ENCODE assay signal across 8 mouse cellular contexts in genomic region chr1:155453180-155453579, GRCm38 (mm10). TPM values are rescaled to one million over a fixed set of nuclear protein-coding genes. Genes with fewer than 3 reads are reported as not detected.
A peak's percentile ranks its signal among the peaks of the same experiment; 100 is the strongest.
DNase-seq lines count a peak whose midpoint lies in the region.

No protein-coding gene starts in this region.

- peak; percentile 10 for DNase-seq in adrenal gland, postnatal 25 days
- DNase-seq in adrenal gland, adult (ENCODE audit: inconsistent age in 2 of 2, low spot score in 1 of 2), result no peak
- peak; percentile 48 for DNase-seq in brain, adult 2 months (ENCODE audit: low read depth, low spot score)
- peak; percentile 62 to 74 for DNase-seq in gastrocnemius, adult 8-10 months (ENCODE audit: low spot score in 2 of 2)
- DNase-seq in kidney, postnatal 14 days, result peak; percentile 77
- no peak for DNase-seq in MN1 (ENCODE audit: low spot score)
- DNase-seq in natural killer cell, adult 2 months (ENCODE audit: low spot score in 2 of 2), result no peak
- no peak for DNase-seq in retina, postnatal 1 day

RNA-seq across cellular contexts. Expression of gene Xpr1, which starts 36.0 kb away (rescaled TPM):
- total RNA-seq in adrenal gland, postnatal 25 days (2021), result 43.9 and 63.3 TPM in 2 replicates
- total RNA-seq in gastrocnemius, adult 8-10 months (2022), result 10 to 100 TPM; 54.1 to 93.4 (median 70.7) TPM

Comparison
In these comparisons a context has a peak if more than half of its experiments do, and no peak if none do; other contexts are left out.
1. DNase-seq: peak in adrenal gland, postnatal 25 days (single experiment), brain, adult 2 months (single experiment), gastrocnemius, adult 8-10 months (2 of 2) and kidney, postnatal 14 days (single experiment); none in adrenal gland, adult (0 of 2), MN1 (single experiment), natural killer cell, adult 2 months (0 of 2) and retina, postnatal 1 day (single experiment).